Mouse (Mus musculus) thymus, postnatal 10 days (tissue): ENCODE measurements around the gene Gm21698.
"Not testable (repeated sequence)": the region's sequence is repeated elsewhere in the genome, so short reads cannot be mapped to it uniquely, and the experiment has no call there.

Experiments
- DNase-seq, 2 experiments: peaks; one replicate each; pipeline ENCODE4 v3.0.0; 2021; ENCODE audit warnings: low spot score in 2 of 2

The Gm21698 gene

GRCm38 (mm10) chr5:25988550-25988949, at the start of gene Gm21698:
Gene Gm21698, minus strand, starts transcription at chr5:25988650.
- DNase-seq, result not testable (repeated sequence)

GRCm38 (mm10) chr5:26022816-26023215, 34.4 kb upstream of the Gm21698 start, which contains the start of gene Gm5862:
Gene Gm5862, minus strand, starts transcription at chr5:26022916.
- DNase-seq, result not testable (repeated sequence)

- DNase-seq, result not testable (repeated sequence)
These were observed 19.2 kb upstream of the Gm21698 start for GRCm38 (mm10) chr5:26007697-26008096.

- not testable (repeated sequence) for DNase-seq
These were observed 18.7 kb upstream of the Gm21698 start for GRCm38 (mm10) chr5:26006937-26007695.

- not testable (repeated sequence) for DNase-seq
These were observed 16.2 kb upstream of the Gm21698 start, which contains the start of gene Gm1979 for GRCm38 (mm10) chr5:26004698-26005097. Gene Gm1979, minus strand, starts transcription at chr5:26004798.

- DNase-seq, result not testable (repeated sequence)
These were observed 15.9 kb downstream of the Gm21698 start, which contains the start of gene Gm21680 for GRCm38 (mm10) chr5:25972563-25972962. Gene Gm21680, minus strand, starts transcription at chr5:25972663.

GRCm38 (mm10) chr5:25957050-25957449, 31.4 kb downstream of the Gm21698 start:
- DNase-seq, result not testable (repeated sequence)

GRCm38 (mm10) chr5:25956611-25957010, 31.8 kb downstream of the Gm21698 start:
- not testable (repeated sequence) for DNase-seq

GRCm38 (mm10) chr5:25954317-25954716, 34.1 kb downstream of the Gm21698 start, which contains the start of gene Gm21671:
Gene Gm21671, minus strand, starts transcription at chr5:25954417.
- DNase-seq, result not testable (repeated sequence)

GRCm38 (mm10) chr5:25945391-25945790, 43.1 kb downstream of the Gm21698 start:
- DNase-seq, result not testable (repeated sequence)

- not testable (repeated sequence) for DNase-seq
These were observed 46.2 kb downstream of the Gm21698 start, which contains the start of gene Gm21663 for GRCm38 (mm10) chr5:25942281-25942680. Gene Gm21663, minus strand, starts transcription at chr5:25942381.
